Mouse (Mus musculus) neural tube, embryonic 12.5 days (tissue): ENCODE data around the gene Chmp6. TPM values are rescaled to one million over a fixed set of nuclear protein-coding genes. Genes with fewer than 3 reads are reported as not detected.

Source experiments
- ATAC-seq: fragments of 200-750 bp; cut with Nextera tagmentation; 2 replicates; pipeline ENCODE4 v1.8.0; 2017; ENCODE audit warnings: low read depth, mild to moderate bottlenecking, moderate TSS enrichment, moderate library complexity; ENCODE audit not compliant: low FRiP score
- H3K27ac ChIP-seq: fragments of 300-500 bp; sonication (generic); 2 replicates; pipeline ENCODE4 v1.5.1; 2016
- H3K27me3 ChIP-seq: fragments of 300-500 bp; sonication (generic); replicated peaks from 2 replicates; pipeline ENCODE4 v1.6.1; 2016; ENCODE audit warnings: mild to moderate bottlenecking
- H3K36me3 ChIP-seq: fragments of 300-500 bp; sonication (generic); 2 replicates; pipeline ENCODE4 v1.6.1; 2016; ENCODE audit warnings: mild to moderate bottlenecking
- H3K4me1 ChIP-seq: fragments of 300-500 bp; sonication (generic); 2 replicates; pipeline ENCODE4 v1.6.1; 2016
- H3K4me2 ChIP-seq: fragments of 300-500 bp; sonication (generic); replicated peaks from 2 replicates; pipeline ENCODE4 v1.6.1; 2016; ENCODE audit warnings: mild to moderate bottlenecking
- H3K4me3 ChIP-seq: fragments of 300-500 bp; sonication (generic); 2 replicates; pipeline ENCODE4 v1.5.1; 2016
- H3K9ac ChIP-seq: fragments of 300-500 bp; sonication (generic); 2 replicates; pipeline ENCODE4 v1.6.1; 2016; ENCODE audit warnings: mild to moderate bottlenecking
- H3K9me3 ChIP-seq: fragments of 300-500 bp; sonication (generic); 2 replicates; pipeline ENCODE4 v1.6.1; 2016; ENCODE audit warnings: mild to moderate bottlenecking
- WGBS: fragments of 180-500 bp; shearing (Covaris S2); methylation state at CpG from one replicate; pipeline ENCODE4 v1.1.7; 2016; 5-methylcytosine and 5-hydroxymethylcytosine counted together
- polyA plus RNA-seq: library from polyadenylated mRNA; unstranded; fragments of >200 nt; fragmentation: Nextera tagmentation; extraction: Ambion mirVana; gene quantifications from 2 replicates; pipeline ENCODE4 v1.2.1, GENCODE M21; 2016

Chmp6 gene
- polyA plus RNA-seq, 1 experiment from 2014 or later, result 99.4 TPM

DNA sequence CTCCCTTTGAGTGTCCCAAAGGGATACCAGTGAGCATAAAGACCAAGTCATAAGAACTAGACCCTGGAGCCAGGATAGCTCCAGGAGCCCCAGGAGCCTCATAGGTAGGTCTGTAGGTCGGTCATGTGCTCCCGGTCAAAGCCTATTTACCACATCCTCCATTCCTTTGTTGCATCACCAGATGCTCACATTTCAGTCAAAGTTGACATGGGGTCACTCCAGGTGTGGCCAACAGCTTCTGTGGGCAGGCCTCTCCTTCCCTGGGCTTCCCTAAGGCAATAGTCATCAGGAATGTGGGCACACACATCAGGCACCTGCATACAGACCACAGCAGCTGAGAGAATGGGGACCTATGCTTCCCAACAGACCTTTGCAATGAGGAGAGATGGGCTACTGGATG, 54.7 kb downstream of the Chmp6 start:
- H3K4me2 ChIP-seq, result no peak overlapping the region
- H3K36me3 ChIP-seq, result no peaks in the 10 kb centered on the region
- no peaks in the 10 kb centered on the region for H3K27me3 ChIP-seq
- H3K4me3 ChIP-seq, result no peak overlapping the region
- H3K27ac ChIP-seq, result no peak overlapping the region
- no peak for ATAC-seq
- no peaks in the 10 kb centered on the region for H3K9me3 ChIP-seq
- 88% methylated on average over 2 of the region's 2 CpGs for WGBS
- no peak overlapping the region for H3K9ac ChIP-seq
- peaks cover 29% of the 10 kb centered on the region for H3K4me1 ChIP-seq

Other genes starting within 250 kb of the Chmp6 start
- 10.4 and 11.8 TPM in 2 replicates for gene Baiap2, start 29.3 kb downstream of the Chmp6 start, polyA plus RNA-seq
- gene Aatk, start 133.7 kb downstream of the Chmp6 start, polyA plus RNA-seq, result 14.6 and 17.6 TPM in 2 replicates
- 41.3 and 43.6 TPM in 2 replicates for gene Cep131, start 173.4 kb downstream of the Chmp6 start, polyA plus RNA-seq
- gene Tepsin, start 185.3 kb downstream of the Chmp6 start, polyA plus RNA-seq, result 24.1 and 24.5 TPM in 2 replicates
- 48.9 and 56.4 TPM in 2 replicates for gene Ndufaf8, start 185.5 kb downstream of the Chmp6 start, polyA plus RNA-seq
- gene Slc38a10, start 237.9 kb downstream of the Chmp6 start, polyA plus RNA-seq, result 119 and 121 TPM in 2 replicates